Mouse (Mus musculus): ENCODE results near the gene Fyb2. TPM values are rescaled to one million over a fixed set of nuclear protein-coding genes. Genes with fewer than 3 reads are reported as not detected.

Gene Fyb2
- 8.7 TPM for polyA plus RNA-seq (2014; fragmentation: Illumina TruSeq; extraction: RNeasy Lipid Tissue Mini Kit (QIAGEN cat#74804); ENCODE audit: low read depth, low replicate concordance)

DNA sequence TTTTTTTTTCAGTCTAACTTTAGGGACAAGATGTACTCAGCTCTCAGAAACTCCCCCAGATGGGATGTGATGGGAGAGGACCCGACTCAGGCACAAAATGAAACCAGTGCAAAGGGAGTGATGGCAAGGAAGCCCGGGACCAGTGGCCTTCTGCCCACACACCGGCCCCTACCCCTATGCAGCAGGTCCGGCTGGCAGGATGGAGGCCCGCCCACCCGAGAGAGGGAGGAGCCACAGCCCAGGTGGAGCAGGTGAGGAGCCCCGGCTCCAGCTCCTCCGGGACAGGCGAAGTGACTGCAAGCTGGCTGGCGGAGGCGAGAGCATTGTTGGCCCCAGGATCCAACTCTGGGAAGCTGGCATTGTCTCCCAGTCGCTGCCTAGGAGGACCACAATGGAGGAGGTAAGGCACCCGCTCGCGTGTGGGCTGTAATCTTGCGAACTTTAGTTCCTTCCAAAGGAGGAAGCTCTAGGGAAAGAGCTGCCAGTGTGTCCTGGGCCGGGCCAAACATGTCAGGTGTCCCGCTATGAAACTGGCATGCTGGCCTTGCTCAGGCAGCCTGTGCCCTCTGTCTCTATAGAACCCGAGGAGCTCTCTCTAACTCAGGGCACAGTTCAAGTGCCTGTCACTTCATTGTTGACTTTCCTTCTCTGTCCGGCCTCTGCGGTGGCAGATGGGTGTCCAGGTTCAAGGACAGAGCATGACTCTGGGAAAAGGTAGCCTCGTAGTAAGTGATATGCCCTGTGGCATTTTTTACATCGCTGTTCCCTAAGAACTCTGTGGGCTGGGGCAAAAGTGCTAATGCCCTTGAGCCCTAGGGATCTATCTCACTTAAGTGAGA, at the start of gene Fyb2:
Gene Fyb2, plus strand, starts transcription at position 166 of the 839 bp plus-strand sequence.

GRCm38 (mm10) chr4:104876323-104876722, 36.9 kb upstream of the Fyb2 start, which contains the start of gene C8a:
Gene C8a, minus strand, starts transcription at chr4:104876398.

Other genes starting within 250 kb of the Fyb2 start
- 169 TPM for gene C8b, start 147.1 kb upstream of the Fyb2 start, polyA plus RNA-seq (2014; fragmentation: Illumina TruSeq; extraction: RNeasy Lipid Tissue Mini Kit (QIAGEN cat#74804); ENCODE audit: low read depth, low replicate concordance)
- not detected for gene Gm17662, start 56.1 kb upstream of the Fyb2 start, polyA plus RNA-seq (2014; fragmentation: Illumina TruSeq; extraction: RNeasy Lipid Tissue Mini Kit (QIAGEN cat#74804); ENCODE audit: low read depth, low replicate concordance)
- gene C8a, start 37.1 kb upstream of the Fyb2 start, polyA plus RNA-seq (2014; fragmentation: Illumina TruSeq; extraction: RNeasy Lipid Tissue Mini Kit (QIAGEN cat#74804); ENCODE audit: low read depth, low replicate concordance) = 406 TPM
- gene Prkaa2, start 196.4 kb downstream of the Fyb2 start, polyA plus RNA-seq (2014; fragmentation: Illumina TruSeq; extraction: RNeasy Lipid Tissue Mini Kit (QIAGEN cat#74804); ENCODE audit: low read depth, low replicate concordance) = 38.9 TPM
- 102 TPM for gene Plpp3, start 243.9 kb downstream of the Fyb2 start, polyA plus RNA-seq (2014; fragmentation: Illumina TruSeq; extraction: RNeasy Lipid Tissue Mini Kit (QIAGEN cat#74804); ENCODE audit: low read depth, low replicate concordance)

All from liver, adult 10 weeks (tissue).